Mouse (Mus musculus): Measurements from ENCODE around the gene Ttc4. TPM values are rescaled to one million over a fixed set of nuclear protein-coding genes. Genes with fewer than 3 reads are reported as not detected.

The Ttc4 gene
- polyA plus RNA-seq, 1 experiment: 60.6 TPM

GRCm38 (mm10) chr4:106632313-106632712 lies 46.4 kb downstream of the Ttc4 start:
- Histone ChIP-seq H3K27ac (ENCODE audit: insufficient read depth, low read length) (no peak overlapping the region), H3K9me3 (replicated peaks; ENCODE audit: control insufficient read depth, insufficient read depth, low read length, poor library complexity, severe bottlenecking) (no peaks in the 10 kb centered on the region), H3K9ac (ENCODE audit: low read depth, poor library complexity, severe bottlenecking) (no peak overlapping the region), H3K4me3 (ENCODE audit: low read depth, low read length) (no peak overlapping the region), H3K27me3 (ENCODE audit: control insufficient read depth, insufficient read depth, low read length, poor library complexity, severe bottlenecking) (no peaks in the 10 kb centered on the region), H3K36me3 (ENCODE audit: control insufficient read depth, insufficient read depth, low read length, poor library complexity, severe bottlenecking) (no peaks in the 10 kb centered on the region), H3K4me1 (ENCODE audit: control insufficient read depth, insufficient read depth, low read length) (peaks cover 3% of the 10 kb centered on the region)
- no peak for TF ChIP-seq EP300 (IDR thresholded peaks at IDR 0.05; ENCODE audit: insufficient read depth, low read depth, low read length)
- no peak for TF ChIP-seq CTCF (IDR thresholded peaks at IDR 0.05; ENCODE audit: low read depth, low read length)
- no peak for TF ChIP-seq POLR2A (IDR thresholded peaks at IDR 0.05; ENCODE audit: insufficient read depth, low read length)

- no peaks in the 10 kb centered on the region for H3K9me3 ChIP-seq (replicated peaks; ENCODE audit: control insufficient read depth, insufficient read depth, low read length, poor library complexity, severe bottlenecking)
- no peak overlapping the region for H3K9ac ChIP-seq (ENCODE audit: low read depth, poor library complexity, severe bottlenecking)
- H3K27me3 ChIP-seq (ENCODE audit: control insufficient read depth, insufficient read depth, low read length, poor library complexity, severe bottlenecking): no peaks in the 10 kb centered on the region
- TF ChIP-seq EP300 (IDR thresholded peaks at IDR 0.05; ENCODE audit: insufficient read depth, low read depth, low read length) (no peak), POLR2A (IDR thresholded peaks at IDR 0.05; ENCODE audit: insufficient read depth, low read length) (no peak), CTCF (IDR thresholded peaks at IDR 0.05; ENCODE audit: low read depth, low read length) (peak; percentile 17)
- H3K4me3 ChIP-seq (ENCODE audit: low read depth, low read length): no peak overlapping the region
- H3K4me1 ChIP-seq (ENCODE audit: control insufficient read depth, insufficient read depth, low read length): peaks cover 3% of the 10 kb centered on the region
- no peaks in the 10 kb centered on the region for H3K36me3 ChIP-seq (ENCODE audit: control insufficient read depth, insufficient read depth, low read length, poor library complexity, severe bottlenecking)
- no peak overlapping the region for H3K27ac ChIP-seq (ENCODE audit: insufficient read depth, low read length)
These were observed 48.2 kb downstream of the Ttc4 start for GRCm38 (mm10) chr4:106630333-106631220.

GRCm38 (mm10) chr4:106629374-106629773 lies 49.4 kb downstream of the Ttc4 start:
- no peaks in the 10 kb centered on the region for H3K36me3 ChIP-seq (ENCODE audit: control insufficient read depth, insufficient read depth, low read length, poor library complexity, severe bottlenecking)
- no peak overlapping the region for H3K4me3 ChIP-seq (ENCODE audit: low read depth, low read length)
- no peaks in the 10 kb centered on the region for H3K9me3 ChIP-seq (replicated peaks; ENCODE audit: control insufficient read depth, insufficient read depth, low read length, poor library complexity, severe bottlenecking)
- TF ChIP-seq POLR2A (IDR thresholded peaks at IDR 0.05; ENCODE audit: insufficient read depth, low read length): no peak
- TF ChIP-seq EP300 (IDR thresholded peaks at IDR 0.05; ENCODE audit: insufficient read depth, low read depth, low read length): no peak
- no peak for TF ChIP-seq CTCF (IDR thresholded peaks at IDR 0.05; ENCODE audit: low read depth, low read length)
- peaks cover 3% of the 10 kb centered on the region for H3K4me1 ChIP-seq (ENCODE audit: control insufficient read depth, insufficient read depth, low read length)
- no peak overlapping the region for H3K27ac ChIP-seq (ENCODE audit: insufficient read depth, low read length)
- H3K27me3 ChIP-seq (ENCODE audit: control insufficient read depth, insufficient read depth, low read length, poor library complexity, severe bottlenecking): no peaks in the 10 kb centered on the region
- H3K9ac ChIP-seq (ENCODE audit: low read depth, poor library complexity, severe bottlenecking): no peak overlapping the region

- Histone ChIP-seq H3K4me1 (ENCODE audit: control insufficient read depth, insufficient read depth, low read length) (peaks cover 3% of the 10 kb centered on the region), H3K9ac (ENCODE audit: low read depth, poor library complexity, severe bottlenecking) (no peak overlapping the region), H3K4me3 (ENCODE audit: low read depth, low read length) (no peak overlapping the region), H3K27ac (ENCODE audit: insufficient read depth, low read length) (no peak overlapping the region), H3K27me3 (ENCODE audit: control insufficient read depth, insufficient read depth, low read length, poor library complexity, severe bottlenecking) (no peaks in the 10 kb centered on the region), H3K9me3 (replicated peaks; ENCODE audit: control insufficient read depth, insufficient read depth, low read length, poor library complexity, severe bottlenecking) (no peaks in the 10 kb centered on the region), H3K36me3 (ENCODE audit: control insufficient read depth, insufficient read depth, low read length, poor library complexity, severe bottlenecking) (no peaks in the 10 kb centered on the region)
- TF ChIP-seq CTCF (IDR thresholded peaks at IDR 0.05; ENCODE audit: low read depth, low read length) (no peak), POLR2A (IDR thresholded peaks at IDR 0.05; ENCODE audit: insufficient read depth, low read length) (no peak), EP300 (IDR thresholded peaks at IDR 0.05; ENCODE audit: insufficient read depth, low read depth, low read length) (no peak)
These were observed 49.9 kb downstream of the Ttc4 start for GRCm38 (mm10) chr4:106628650-106629360.

GRCm38 (mm10) chr4:106627809-106628208 lies 50.9 kb downstream of the Ttc4 start:
- Histone ChIP-seq H3K36me3 (ENCODE audit: control insufficient read depth, insufficient read depth, low read length, poor library complexity, severe bottlenecking) (no peaks in the 10 kb centered on the region), H3K27me3 (ENCODE audit: control insufficient read depth, insufficient read depth, low read length, poor library complexity, severe bottlenecking) (no peaks in the 10 kb centered on the region), H3K9ac (ENCODE audit: low read depth, poor library complexity, severe bottlenecking) (no peak overlapping the region), H3K27ac (ENCODE audit: insufficient read depth, low read length) (no peak overlapping the region), H3K9me3 (replicated peaks; ENCODE audit: control insufficient read depth, insufficient read depth, low read length, poor library complexity, severe bottlenecking) (no peaks in the 10 kb centered on the region), H3K4me1 (ENCODE audit: control insufficient read depth, insufficient read depth, low read length) (peaks cover 3% of the 10 kb centered on the region), H3K4me3 (ENCODE audit: low read depth, low read length) (no peak overlapping the region)
- TF ChIP-seq POLR2A (IDR thresholded peaks at IDR 0.05; ENCODE audit: insufficient read depth, low read length) (no peak), CTCF (IDR thresholded peaks at IDR 0.05; ENCODE audit: low read depth, low read length) (no peak), EP300 (IDR thresholded peaks at IDR 0.05; ENCODE audit: insufficient read depth, low read depth, low read length) (no peak)

GRCm38 (mm10) chr4:106624271-106624670 lies 54.5 kb downstream of the Ttc4 start:
- H3K36me3 ChIP-seq (ENCODE audit: control insufficient read depth, insufficient read depth, low read length, poor library complexity, severe bottlenecking): no peaks in the 10 kb centered on the region
- H3K9ac ChIP-seq (ENCODE audit: low read depth, poor library complexity, severe bottlenecking): no peak overlapping the region
- TF ChIP-seq POLR2A (IDR thresholded peaks at IDR 0.05; ENCODE audit: insufficient read depth, low read length) (no peak), CTCF (IDR thresholded peaks at IDR 0.05; ENCODE audit: low read depth, low read length) (no peak), EP300 (IDR thresholded peaks at IDR 0.05; ENCODE audit: insufficient read depth, low read depth, low read length) (no peak)
- no peak overlapping the region for H3K4me3 ChIP-seq (ENCODE audit: low read depth, low read length)
- no peaks in the 10 kb centered on the region for H3K9me3 ChIP-seq (replicated peaks; ENCODE audit: control insufficient read depth, insufficient read depth, low read length, poor library complexity, severe bottlenecking)
- peaks cover 5% of the 10 kb centered on the region for H3K4me1 ChIP-seq (ENCODE audit: control insufficient read depth, insufficient read depth, low read length)
- no peaks in the 10 kb centered on the region for H3K27me3 ChIP-seq (ENCODE audit: control insufficient read depth, insufficient read depth, low read length, poor library complexity, severe bottlenecking)
- no peak overlapping the region for H3K27ac ChIP-seq (ENCODE audit: insufficient read depth, low read length)

Measured in ES-Bruce4 (cell line).